Mouse (Mus musculus): ENCODE results near the gene Mpv17l2. TPM values are rescaled to one million over a fixed set of nuclear protein-coding genes. Genes with fewer than 3 reads are reported as not detected.

Mpv17l2 gene
- total and polyA plus RNA-seq, 3 experiments = 13.5 to 89.1 (median 63.1) TPM

- DNase-seq (ENCODE audit: low spot score) (peak; percentile 70), ATAC-seq (ENCODE audit: extremely low read depth, insufficient number of reproducible peaks, low FRiP score, poor library complexity, severe bottlenecking) (peak; percentile 15; the same call in 1 of the 2 replicates)
- no peak for TF ChIP-seq TAL1 (conservative IDR thresholded peaks at IDR 0.05; ENCODE audit: low read depth, low read length)
- no peak for TF ChIP-seq GATA2 (IDR thresholded peaks at IDR 0.05; ENCODE audit: borderline replicate concordance, low read depth, low read length)
- TF ChIP-seq CTCF (IDR thresholded peaks at IDR 0.05; ENCODE audit: low read depth, low read length) = no peak
- TF ChIP-seq GATA1 (IDR thresholded peaks at IDR 0.05; ENCODE audit: borderline replicate concordance, low read length) = no peak
- no peak for TF ChIP-seq POLR2AphosphoS5 (IDR thresholded peaks at IDR 0.05; ENCODE audit: insufficient replicate concordance, low read depth, low read length)
- H3K9me3 ChIP-seq (replicated peaks) = no peaks in the 10 kb centered on the region
- no peaks in the 10 kb centered on the region for H3K27me3 ChIP-seq (ENCODE audit: insufficient read depth, low read length)
- H3K4me3 ChIP-seq (ENCODE audit: low read depth, low read length) = peak overlapping the region; percentile 76
- peaks cover 82% of the 10 kb centered on the region for H3K4me1 ChIP-seq (ENCODE audit: insufficient read depth, low read depth, low read length)
- H3K36me3 ChIP-seq (replicated peaks) = peaks cover 26% of the 10 kb centered on the region
Measured at GRCm38 (mm10) chr8:70803761-70804480, 43.2 kb upstream of the Mpv17l2 start.

- ATAC-seq (ENCODE audit: extremely low read depth, insufficient number of reproducible peaks, low FRiP score, poor library complexity, severe bottlenecking) = no peak
- no peaks in the 10 kb centered on the region for H3K9me3 ChIP-seq (replicated peaks)
- TF ChIP-seq POLR2AphosphoS5 (IDR thresholded peaks at IDR 0.05; ENCODE audit: insufficient replicate concordance, low read depth, low read length) = no peak
- TF ChIP-seq TAL1 (conservative IDR thresholded peaks at IDR 0.05; ENCODE audit: low read depth, low read length) = no peak
- TF ChIP-seq GATA2 (IDR thresholded peaks at IDR 0.05; ENCODE audit: borderline replicate concordance, low read depth, low read length) = no peak
- no peak for TF ChIP-seq GATA1 (IDR thresholded peaks at IDR 0.05; ENCODE audit: borderline replicate concordance, low read length)
- TF ChIP-seq CTCF (IDR thresholded peaks at IDR 0.05; ENCODE audit: low read depth, low read length) = no peak
- DNase-seq (ENCODE audit: low spot score) = no peak
- no peaks in the 10 kb centered on the region for H3K27me3 ChIP-seq (ENCODE audit: insufficient read depth, low read length)
- peaks cover 81% of the 10 kb centered on the region for H3K4me1 ChIP-seq (ENCODE audit: insufficient read depth, low read depth, low read length)
- peak overlapping the region; percentile 76 for H3K4me3 ChIP-seq (ENCODE audit: low read depth, low read length)
- peaks cover 30% of the 10 kb centered on the region for H3K36me3 ChIP-seq (replicated peaks)
Measured at GRCm38 (mm10) chr8:70802786-70803510, 42.2 kb upstream of the Mpv17l2 start.

- Histone ChIP-seq H3K9me3 (replicated peaks) (no peaks in the 10 kb centered on the region), H3K4me1 (ENCODE audit: insufficient read depth, low read depth, low read length) (peaks cover 79% of the 10 kb centered on the region), H3K36me3 (replicated peaks) (peaks cover 30% of the 10 kb centered on the region), H3K4me3 (ENCODE audit: low read depth, low read length) (no peak overlapping the region), H3K27me3 (ENCODE audit: insufficient read depth, low read length) (no peaks in the 10 kb centered on the region)
- ATAC-seq (ENCODE audit: extremely low read depth, insufficient number of reproducible peaks, low FRiP score, poor library complexity, severe bottlenecking) = no peak
- no peak for TF ChIP-seq TAL1 (conservative IDR thresholded peaks at IDR 0.05; ENCODE audit: low read depth, low read length)
- no peak for TF ChIP-seq GATA2 (IDR thresholded peaks at IDR 0.05; ENCODE audit: borderline replicate concordance, low read depth, low read length)
- TF ChIP-seq CTCF (IDR thresholded peaks at IDR 0.05; ENCODE audit: low read depth, low read length) = no peak
- TF ChIP-seq GATA1 (IDR thresholded peaks at IDR 0.05; ENCODE audit: borderline replicate concordance, low read length) = no peak
- no peak for TF ChIP-seq POLR2AphosphoS5 (IDR thresholded peaks at IDR 0.05; ENCODE audit: insufficient replicate concordance, low read depth, low read length)
- DNase-seq (ENCODE audit: low spot score) = no peak
Measured at GRCm38 (mm10) chr8:70801830-70802229, 41.1 kb upstream of the Mpv17l2 start.

GRCm38 (mm10) chr8:70801156-70801555, 40.4 kb upstream of the Mpv17l2 start:
- H3K27me3 ChIP-seq (ENCODE audit: insufficient read depth, low read length) = no peaks in the 10 kb centered on the region
- H3K4me1 ChIP-seq (ENCODE audit: insufficient read depth, low read depth, low read length) = peaks cover 78% of the 10 kb centered on the region

DNA sequence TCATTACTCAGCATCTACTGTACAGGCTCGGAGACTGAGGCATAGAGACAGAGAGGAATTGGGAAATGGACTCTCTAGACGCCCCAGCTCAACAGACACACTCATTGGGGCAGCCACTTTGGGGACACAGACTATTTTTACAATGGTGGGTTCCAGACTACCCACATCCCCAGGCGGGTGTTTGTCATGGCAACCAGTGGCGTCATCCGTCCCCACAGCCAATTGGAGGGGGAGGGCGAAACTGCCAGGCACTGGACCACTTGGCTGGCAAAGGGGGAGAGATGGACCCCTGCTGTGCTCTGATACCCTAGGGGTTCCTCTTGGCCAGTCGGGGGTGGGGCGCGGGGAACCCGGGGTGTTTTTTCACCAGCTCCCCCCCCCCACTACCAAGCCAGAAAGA, 39.9 kb upstream of the Mpv17l2 start:
- TF ChIP-seq GATA1 (IDR thresholded peaks at IDR 0.05; ENCODE audit: borderline replicate concordance, low read length) = no peak
- TF ChIP-seq POLR2AphosphoS5 (IDR thresholded peaks at IDR 0.05; ENCODE audit: insufficient replicate concordance, low read depth, low read length) = no peak
- DNase-seq (ENCODE audit: low spot score) (no peak), ATAC-seq (ENCODE audit: extremely low read depth, insufficient number of reproducible peaks, low FRiP score, poor library complexity, severe bottlenecking) (no peak)
- Histone ChIP-seq H3K4me3 (ENCODE audit: low read depth, low read length) (no peak overlapping the region), H3K9me3 (replicated peaks) (no peaks in the 10 kb centered on the region), H3K4me1 (ENCODE audit: insufficient read depth, low read depth, low read length) (peaks cover 78% of the 10 kb centered on the region), H3K36me3 (replicated peaks) (peaks cover 33% of the 10 kb centered on the region), H3K27me3 (ENCODE audit: insufficient read depth, low read length) (no peaks in the 10 kb centered on the region)

More at GRCm38 (mm10) chr8:70801156-70801555, 40.4 kb upstream of the Mpv17l2 start:
- DNase-seq (ENCODE audit: low spot score) (no peak), ATAC-seq (ENCODE audit: extremely low read depth, insufficient number of reproducible peaks, low FRiP score, poor library complexity, severe bottlenecking) (no peak)
- Histone ChIP-seq H3K9me3 (replicated peaks) (no peaks in the 10 kb centered on the region), H3K36me3 (replicated peaks) (peaks cover 30% of the 10 kb centered on the region), H3K4me3 (ENCODE audit: low read depth, low read length) (no peak overlapping the region)
- TF ChIP-seq GATA2 (IDR thresholded peaks at IDR 0.05; ENCODE audit: borderline replicate concordance, low read depth, low read length) (no peak), POLR2AphosphoS5 (IDR thresholded peaks at IDR 0.05; ENCODE audit: insufficient replicate concordance, low read depth, low read length) (no peak), GATA1 (IDR thresholded peaks at IDR 0.05; ENCODE audit: borderline replicate concordance, low read length) (no peak), CTCF (IDR thresholded peaks at IDR 0.05; ENCODE audit: low read depth, low read length) (no peak), TAL1 (conservative IDR thresholded peaks at IDR 0.05; ENCODE audit: low read depth, low read length) (no peak)

DNA sequence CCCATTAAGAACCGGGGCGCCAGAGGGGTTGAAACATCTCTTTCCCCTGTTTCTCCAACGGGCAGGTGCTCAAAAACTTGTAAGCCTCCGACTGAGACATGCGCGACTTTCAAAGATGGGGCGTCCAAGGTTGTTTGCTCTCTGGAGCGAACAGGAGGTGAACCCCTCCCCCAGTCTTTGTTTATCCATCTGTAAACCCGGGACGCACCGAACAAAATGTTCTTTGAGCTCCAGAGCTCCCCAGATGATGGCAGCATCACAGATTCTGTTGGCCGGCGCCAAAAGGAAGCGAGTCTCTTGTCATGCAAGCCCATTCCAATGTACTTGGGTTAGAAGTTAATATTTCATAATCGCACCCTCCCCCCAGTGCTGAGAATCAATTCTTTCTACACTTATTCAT, 37.5 kb upstream of the Mpv17l2 start:
- DNase-seq (ENCODE audit: low spot score) (no peak), ATAC-seq (ENCODE audit: extremely low read depth, insufficient number of reproducible peaks, low FRiP score, poor library complexity, severe bottlenecking) (no peak)
- peaks cover 74% of the 10 kb centered on the region for H3K4me1 ChIP-seq (ENCODE audit: insufficient read depth, low read depth, low read length)
- peaks cover 53% of the 10 kb centered on the region for H3K36me3 ChIP-seq (replicated peaks)
- no peaks in the 10 kb centered on the region for H3K9me3 ChIP-seq (replicated peaks)
- TF ChIP-seq GATA2 (IDR thresholded peaks at IDR 0.05; ENCODE audit: borderline replicate concordance, low read depth, low read length) (no peak), GATA1 (IDR thresholded peaks at IDR 0.05; ENCODE audit: borderline replicate concordance, low read length) (no peak), POLR2AphosphoS5 (IDR thresholded peaks at IDR 0.05; ENCODE audit: insufficient replicate concordance, low read depth, low read length) (no peak), TAL1 (conservative IDR thresholded peaks at IDR 0.05; ENCODE audit: low read depth, low read length) (no peak), CTCF (IDR thresholded peaks at IDR 0.05; ENCODE audit: low read depth, low read length) (no peak)
- peak overlapping the region; percentile 77; the same call in 1 of the 2 replicates for H3K4me3 ChIP-seq (ENCODE audit: low read depth, low read length)
- H3K27me3 ChIP-seq (ENCODE audit: insufficient read depth, low read length) = no peaks in the 10 kb centered on the region; the same call in 1 of the 2 replicates

All from G1E (cell line).